Mouse (Mus musculus) liver, embryonic 13.5 days (tissue): Measurements from ENCODE around the gene Nat8f4. TPM values are rescaled to one million over a fixed set of nuclear protein-coding genes. Genes with fewer than 3 reads are reported as not detected.

Experiments used
- ATAC-seq: fragments of 200-750 bp; cut with Nextera tagmentation; 2 replicates; pipeline ENCODE4 v1.8.0; 2017; ENCODE audit warnings: low read depth, mild to moderate bottlenecking, moderate number of reproducible peaks, moderate library complexity
- DNase-seq: peaks from one replicate; pipeline ENCODE4 v3.0.0; 2022
- H3K27ac ChIP-seq: fragments of 300-500 bp; sonication (generic); 2 replicates; pipeline ENCODE4 v1.5.1; 2015; ENCODE audit warnings: moderate library complexity, mild to moderate bottlenecking, inconsistent platforms
- H3K27me3 ChIP-seq: fragments of 300-500 bp; sonication (generic); 2 replicates; pipeline ENCODE4 v1.6.1; 2015; ENCODE audit warnings: mild to moderate bottlenecking, inconsistent platforms
- H3K36me3 ChIP-seq: fragments of 300-500 bp; sonication (generic); 2 replicates; pipeline ENCODE4 v1.6.1; 2015; ENCODE audit warnings: mild to moderate bottlenecking, inconsistent platforms
- H3K4me1 ChIP-seq: fragments of 300-500 bp; sonication (generic); replicated peaks from 2 replicates; pipeline ENCODE4 v1.6.1; 2015; ENCODE audit warnings: inconsistent platforms
- H3K4me2 ChIP-seq: fragments of 300-500 bp; sonication (generic); 2 replicates; pipeline ENCODE4 v1.6.1; 2015; ENCODE audit warnings: inconsistent platforms, mild to moderate bottlenecking, moderate library complexity
- H3K4me3 ChIP-seq: fragments of 300-500 bp; sonication (generic); replicated peaks from 2 replicates; pipeline ENCODE4 v1.5.1; 2015; ENCODE audit warnings: mild to moderate bottlenecking, inconsistent platforms
- H3K9ac ChIP-seq: fragments of 300-500 bp; sonication (generic); 2 replicates; pipeline ENCODE4 v1.6.1; 2015; ENCODE audit warnings: mild to moderate bottlenecking, inconsistent platforms
- H3K9me3 ChIP-seq: fragments of 300-500 bp; sonication (generic); replicated peaks from 2 replicates; pipeline ENCODE4 v1.6.1; 2016; ENCODE audit warnings: inconsistent platforms
- WGBS: fragments of 180-500 bp; shearing (Covaris S2); methylation state at CpG from one replicate; pipeline ENCODE4 v1.1.7; 2015; ENCODE audit not compliant: insufficient replicate concordance; 5-methylcytosine and 5-hydroxymethylcytosine counted together
- polyA plus RNA-seq: library from polyadenylated mRNA; unstranded; fragments of >200 nt; fragmentation: Nextera tagmentation; extraction: Ambion mirVana; gene quantifications from 2 replicates; pipeline ENCODE4 v1.2.1, GENCODE M21; 2015

The Nat8f4 gene
- polyA plus RNA-seq, 1 experiment from 2014 or later: 0.86 TPM

GRCm38 (mm10) chr6:85862565-85862964 is 42.1 kb downstream of the Nat8f4 start:
- H3K4me2 ChIP-seq: no peak overlapping the region
- no peak overlapping the region for H3K9ac ChIP-seq
- no peak overlapping the region for H3K4me3 ChIP-seq
- no peaks in the 10 kb centered on the region for H3K9me3 ChIP-seq
- H3K27ac ChIP-seq: no peak overlapping the region
- no peak for ATAC-seq
- H3K4me1 ChIP-seq: no peaks in the 10 kb centered on the region
- H3K27me3 ChIP-seq: no peaks in the 10 kb centered on the region; the same call in 1 of the 2 replicates
- no peaks in the 10 kb centered on the region for H3K36me3 ChIP-seq
- DNase-seq: no peak
- 49% methylated on average over 3 of the region's 3 CpGs for WGBS

- no peak for DNase-seq
- no peak overlapping the region for H3K4me3 ChIP-seq
- no peak overlapping the region for H3K27ac ChIP-seq
- no peak overlapping the region for H3K9ac ChIP-seq
- 67% methylated on average over 3 of the region's 3 CpGs for WGBS
- ATAC-seq: no peak
- H3K27me3 ChIP-seq: no peaks in the 10 kb centered on the region; the same call in 1 of the 2 replicates
- no peaks in the 10 kb centered on the region for H3K4me1 ChIP-seq
- H3K36me3 ChIP-seq: no peaks in the 10 kb centered on the region
- no peaks in the 10 kb centered on the region for H3K9me3 ChIP-seq
- no peak overlapping the region for H3K4me2 ChIP-seq
Observed at GRCm38 (mm10) chr6:85861247-85861646, 43.4 kb downstream of the Nat8f4 start.

GRCm38 (mm10) chr6:85856194-85856678 is 48.4 kb downstream of the Nat8f4 start:
- Histone ChIP-seq H3K27ac (no peak overlapping the region), H3K27me3 (no peaks in the 10 kb centered on the region; the same call in 1 of the 2 replicates), H3K4me3 (no peak overlapping the region), H3K9me3 (no peaks in the 10 kb centered on the region), H3K9ac (no peak overlapping the region), H3K36me3 (no peaks in the 10 kb centered on the region), H3K4me1 (no peaks in the 10 kb centered on the region; the same call in 1 of the 2 replicates), H3K4me2 (no peak overlapping the region)
- ATAC-seq: no peak
- WGBS: 38% methylated on average over 1 of the region's 1 CpGs
- no peak for DNase-seq

- ATAC-seq (no peak), DNase-seq (no peak)
- no peaks in the 10 kb centered on the region for H3K36me3 ChIP-seq
- H3K4me3 ChIP-seq: no peak overlapping the region
- H3K4me2 ChIP-seq: no peak overlapping the region
- no peak overlapping the region for H3K9ac ChIP-seq
- WGBS: 66% methylated on average over 3 of the region's 3 CpGs
- no peak overlapping the region for H3K27ac ChIP-seq
- H3K27me3 ChIP-seq: no peaks in the 10 kb centered on the region
- no peaks in the 10 kb centered on the region; the same call in 1 of the 2 replicates for H3K4me1 ChIP-seq
- H3K9me3 ChIP-seq: no peaks in the 10 kb centered on the region
Observed at GRCm38 (mm10) chr6:85853481-85853880, 51.2 kb downstream of the Nat8f4 start.

- H3K36me3 ChIP-seq: no peaks in the 10 kb centered on the region
- DNase-seq (no peak), ATAC-seq (no peak)
- H3K4me3 ChIP-seq: no peak overlapping the region
- 57% methylated on average over 7 of the region's 7 CpGs for WGBS
- no peaks in the 10 kb centered on the region; the same call in 1 of the 2 replicates for H3K4me1 ChIP-seq
- no peaks in the 10 kb centered on the region for H3K9me3 ChIP-seq
- H3K27ac ChIP-seq: no peak overlapping the region
- no peaks in the 10 kb centered on the region for H3K27me3 ChIP-seq
- H3K9ac ChIP-seq: no peak overlapping the region
- H3K4me2 ChIP-seq: no peak overlapping the region
Observed at GRCm38 (mm10) chr6:85851062-85851773, 53.5 kb downstream of the Nat8f4 start.

- WGBS: 28% methylated on average over 2 of the region's 2 CpGs
- Histone ChIP-seq H3K9ac (no peak overlapping the region), H3K27ac (no peak overlapping the region), H3K36me3 (no peaks in the 10 kb centered on the region), H3K4me1 (no peaks in the 10 kb centered on the region; the same call in 1 of the 2 replicates), H3K27me3 (no peaks in the 10 kb centered on the region), H3K9me3 (no peaks in the 10 kb centered on the region), H3K4me2 (no peak overlapping the region), H3K4me3 (no peak overlapping the region)
- DNase-seq (no peak), ATAC-seq (no peak)
Observed at GRCm38 (mm10) chr6:85849240-85849639, 55.4 kb downstream of the Nat8f4 start.

Other genes starting within 250 kb of the Nat8f4 start
- not detected in 2 replicates for gene Nat8f7, start 191.7 kb downstream of the Nat8f4 start, polyA plus RNA-seq
- gene Nat8f3, start 139.1 kb downstream of the Nat8f4 start, polyA plus RNA-seq: not detected in 2 replicates
- gene Nat8f6, start 83.9 kb downstream of the Nat8f4 start, polyA plus RNA-seq: not detected in 2 replicates
- gene Nat8f5, start 83.9 kb downstream of the Nat8f4 start, polyA plus RNA-seq: not detected in 2 replicates
- gene Nat8, start 72.8 kb downstream of the Nat8f4 start, polyA plus RNA-seq: not detected in 2 replicates
- 0.03 TPM in 1 of 2 replicates, not detected in the other for gene Nat8f2, start 35.7 kb downstream of the Nat8f4 start, polyA plus RNA-seq
- gene Tprkb, start 7.0 kb upstream of the Nat8f4 start, polyA plus RNA-seq: 26.4 and 37.1 TPM in 2 replicates
- 5.0 and 5.6 TPM in 2 replicates for gene Nat8f1, start 10.8 kb upstream of the Nat8f4 start, polyA plus RNA-seq
- 29.0 and 40.3 TPM in 2 replicates for gene Dusp11, start 56.8 kb upstream of the Nat8f4 start, polyA plus RNA-seq
- not detected in 2 replicates for gene Figla, start 111.3 kb upstream of the Nat8f4 start, polyA plus RNA-seq
- gene Add2, start 123.8 kb upstream of the Nat8f4 start, polyA plus RNA-seq: 93.3 and 96.2 TPM in 2 replicates